Comparison of ENCODE assay signal across 11 mouse cellular contexts in genomic region chr12:9978494-9979112, GRCm38 (mm10).
DNase-seq lines count a peak whose midpoint lies in the region; ATAC-seq and TF ChIP-seq lines count a peak whose summit lies in the region.
"Had no signal": no experiment of that assay in that cellular context is flagged by ENCODE, and none has a peak within 500 bp of the region (broad histone marks: within the 10 kb centered on the region; RNA-seq: fewer than 3 reads in every experiment).

No protein-coding gene starts in this region.

- no peak for TF ChIP-seq CTCF in left cerebral cortex, adult 2 months (IDR thresholded peaks at IDR 0.05)
- TF ChIP-seq CTCF in embryonic fibroblast, embryonic 13.5 days (IDR thresholded peaks at IDR 0.05; ENCODE audit: borderline replicate concordance, insufficient read depth, low read length), result no peak

- ATAC-seq in lung, embryonic 15.5 days (ENCODE audit: borderline replicate concordance, extremely low read depth, low FRiP score, low TSS enrichment), result no peak
- ATAC-seq in liver, embryonic 12.5 days, result no peak
- ATAC-seq: liver, postnatal 0 days had no signal

- peaks cover 7% of the 10 kb centered on the region for H3K4me1 ChIP-seq in embryonic fibroblast, embryonic 13.5 days (ENCODE audit: control insufficient read depth, insufficient read depth, low read length)
- peaks cover 13% of the 10 kb centered on the region for H3K4me1 ChIP-seq in lung, embryonic 15.5 days
- no peaks in the 10 kb centered on the region for H3K4me1 ChIP-seq in liver, embryonic 12.5 days
- H3K4me1 ChIP-seq: embryonic facial prominence, embryonic 15.5 days had no signal

- no peaks in the 10 kb centered on the region for H3K36me3 ChIP-seq in lung, embryonic 15.5 days
- no peaks in the 10 kb centered on the region for H3K36me3 ChIP-seq in liver, embryonic 12.5 days
- H3K36me3 ChIP-seq: embryonic facial prominence, embryonic 15.5 days had no signal

- no peak overlapping the region for H3K4me3 ChIP-seq in left cerebral cortex, adult 2 months
- H3K4me3 ChIP-seq in embryonic fibroblast, embryonic 13.5 days (ENCODE audit: insufficient read depth, low read length), result no peak overlapping the region
- no peak overlapping the region for H3K4me3 ChIP-seq in lung, embryonic 15.5 days
- no peak overlapping the region for H3K4me3 ChIP-seq in liver, embryonic 12.5 days
- H3K4me3 ChIP-seq: embryonic facial prominence, embryonic 15.5 days had no signal

- no peaks in the 10 kb centered on the region for H3K27me3 ChIP-seq in lung, embryonic 15.5 days
- no peaks in the 10 kb centered on the region for H3K27me3 ChIP-seq in liver, embryonic 12.5 days (replicated peaks)
- H3K27me3 ChIP-seq: embryonic facial prominence, embryonic 15.5 days had no signal

- H3K9ac ChIP-seq in lung, embryonic 15.5 days, result no peak overlapping the region
- H3K9ac ChIP-seq in liver, embryonic 12.5 days, result no peak overlapping the region
- H3K9ac ChIP-seq: embryonic facial prominence, embryonic 15.5 days; liver, postnatal 0 days had no signal

- intact Hi-C loops in left cerebral cortex, adult 2 months (cut with DNase I), result no loop called here

- H3K4me2 ChIP-seq in lung, embryonic 15.5 days, result no peak overlapping the region
- no peak overlapping the region for H3K4me2 ChIP-seq in liver, embryonic 12.5 days
- H3K4me2 ChIP-seq: embryonic facial prominence, embryonic 15.5 days had no signal

- H3K9me3 ChIP-seq in lung, embryonic 15.5 days, result no peaks in the 10 kb centered on the region
- H3K9me3 ChIP-seq in liver, embryonic 12.5 days (replicated peaks), result no peaks in the 10 kb centered on the region
- H3K9me3 ChIP-seq: embryonic facial prominence, embryonic 15.5 days had no signal

- DNase-seq in adrenal gland, postnatal 14 days, result peak; percentile 5
- DNase-seq in adrenal gland, postnatal 36 days, result no peak
- peak; percentile 2 to 3 for DNase-seq in left cerebral cortex, adult 9 months (ENCODE audit: low spot score in 2 of 2)
- DNase-seq in left cerebral cortex, adult 2 months (ENCODE audit: extremely low spot score in 1 of 2, low spot score in 2 of 2), result no peak
- no peak for DNase-seq in urinary bladder, adult 18-20 months (ENCODE audit: low spot score in 2 of 2)
- DNase-seq: cerebellum, adult 8-10 months; liver, postnatal 0 days had no signal

- WGBS in lung, embryonic 15.5 days, result 59% methylated on average over 3 of the region's 3 CpGs
- 56% methylated on average over 3 of the region's 3 CpGs for WGBS in liver, embryonic 12.5 days (ENCODE audit: insufficient replicate concordance)

- TF ChIP-seq POLR2A in embryonic fibroblast, embryonic 13.5 days (IDR thresholded peaks at IDR 0.05; ENCODE audit: low read depth, low read length), result no peak

- no peak overlapping the region for H3K27ac ChIP-seq in left cerebral cortex, adult 2 months
- H3K27ac ChIP-seq in embryonic fibroblast, embryonic 13.5 days (ENCODE audit: insufficient read depth, low read length), result peak overlapping the region; percentile 75
- peak overlapping the region; percentile 57 for H3K27ac ChIP-seq in lung, embryonic 15.5 days
- H3K27ac ChIP-seq in liver, embryonic 12.5 days, result no peak overlapping the region
- H3K27ac ChIP-seq: embryonic facial prominence, embryonic 15.5 days had no signal

Comparison
In these comparisons a context has a peak if more than half of its experiments do, and no peak if none do; other contexts are left out.
1. DNase-seq: peak in adrenal gland, postnatal 14 days (single experiment) and left cerebral cortex, adult 9 months (2 of 2); none in adrenal gland, postnatal 36 days (0 of 2), left cerebral cortex, adult 2 months (0 of 2) and urinary bladder, adult 18-20 months (0 of 2).
2. H3K27ac ChIP-seq: peak in embryonic fibroblast, embryonic 13.5 days (single experiment) and lung, embryonic 15.5 days (single experiment); none in left cerebral cortex, adult 2 months (single experiment) and liver, embryonic 12.5 days (single experiment).